Mouse (Mus musculus) gastrocnemius, postnatal 14 days (tissue): ENCODE data around the gene AY358078. TPM values are rescaled to one million over a fixed set of nuclear protein-coding genes. Genes with fewer than 3 reads are reported as not detected.
"Not testable (repeated sequence)": the region's sequence is repeated elsewhere in the genome, so short reads cannot be mapped to it uniquely, and the experiment has no call there.

Experiments used
- DNase-seq: peaks from one replicate; pipeline ENCODE4 v3.0.0; 2021; ENCODE audit warnings: mixed read lengths
- intact Hi-C: fragments of 180-260 bp; cut with DNase I; formaldehyde crosslinking; loops from one replicate; pipeline ENCODE4 v1.15.1; 2025; ENCODE audit warnings: low total_unique reads
- microRNA-seq, 2 experiments: library from miRNA; unstranded; fragments of <30 nt; microRNA quantifications; one replicate each; pipeline ENCODE4 v1.2.0; 2021
- total RNA-seq, 2 experiments: library from RNA; stranded (reverse); gene quantifications; 2 replicates each; pipeline ENCODE4 v1.2.3; 2021

Gene AY358078
- total RNA-seq, 2 experiments from 2014 or later = not detected

DNA sequence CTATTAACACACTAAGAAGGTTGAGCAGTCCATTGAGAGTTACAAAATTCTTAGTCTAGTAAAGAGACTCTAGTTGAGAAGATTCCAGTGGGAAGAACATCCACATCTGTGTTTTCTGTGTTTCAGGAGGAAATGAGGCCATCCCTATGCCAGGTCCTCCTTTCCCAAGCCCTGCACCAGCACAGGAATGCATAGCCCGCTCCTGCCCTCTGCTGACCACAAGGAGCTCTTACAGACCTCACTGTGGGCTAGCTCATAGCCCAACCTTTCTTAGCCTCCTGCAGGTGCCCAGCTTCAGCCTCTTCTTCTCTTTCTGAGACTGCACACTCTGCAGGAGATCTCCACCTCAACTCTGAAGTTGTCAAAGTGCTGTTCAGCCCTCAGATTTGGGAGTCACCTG is 63.8 kb downstream of the AY358078 start:
- DNase-seq, intact Hi-C loops: not testable (repeated sequence)

DNA sequence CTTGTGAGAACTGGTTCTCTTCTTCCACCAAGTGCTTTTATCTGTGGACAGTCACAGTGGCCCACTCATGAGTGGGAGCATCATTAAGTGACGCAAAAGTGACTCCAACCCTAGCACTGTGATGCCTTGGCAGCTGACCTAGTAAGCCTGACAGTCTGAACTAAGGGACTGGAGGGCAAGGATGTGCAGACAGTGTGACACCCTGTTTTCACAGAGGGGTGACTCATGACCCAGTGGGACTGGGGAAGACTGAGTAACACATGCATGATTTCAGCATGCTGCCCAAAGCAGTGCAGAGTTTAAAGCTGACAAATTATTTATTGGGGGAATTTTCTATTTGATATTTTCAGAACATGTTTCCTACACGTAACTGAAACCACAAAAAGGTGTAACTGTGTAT is 70.9 kb downstream of the AY358078 start:
- intact Hi-C loops = no loop called here
- no peak for DNase-seq

DNA sequence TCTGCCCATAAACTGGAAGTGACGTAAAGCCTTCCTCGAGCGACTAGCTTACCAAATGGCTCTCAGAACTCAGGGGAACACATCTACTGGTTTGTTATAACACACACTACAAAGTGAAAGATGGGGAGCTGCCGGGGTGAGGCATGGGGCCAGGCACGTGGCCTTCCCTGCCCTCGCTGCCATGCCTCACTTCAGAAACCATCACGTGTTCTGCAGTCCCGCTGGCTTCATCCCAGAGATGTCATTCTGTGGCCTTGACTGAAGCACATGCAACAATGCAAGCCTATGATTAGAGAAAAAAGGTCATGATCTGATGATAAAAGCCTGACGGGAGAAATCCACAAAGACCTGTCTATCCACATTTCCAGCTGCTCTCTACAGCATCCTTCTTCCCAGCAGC is 71.9 kb downstream of the AY358078 start:
- intact Hi-C loops = no loop called here
- DNase-seq = no peak

Small RNA genes within 50 kb of the gene (microRNA-seq; reads per million reads assigned to microRNA genes)
- gene Gm27375 = 0 reads per million in 2 experiments

Other genes starting within 250 kb of the AY358078 start
- not detected for gene Gm5622, start 247.3 kb upstream of the AY358078 start, total RNA-seq
- gene Gm17175, start 226.0 kb upstream of the AY358078 start, total RNA-seq = not detected
- gene Gm17174, start 207.9 kb upstream of the AY358078 start, total RNA-seq = not detected
- gene Gm17078, start 188.7 kb upstream of the AY358078 start, total RNA-seq = not detected
- not detected for gene Gm4181, start 164.4 kb upstream of the AY358078 start, total RNA-seq
- not detected for gene Gm17079, start 104.6 kb upstream of the AY358078 start, total RNA-seq
- gene Gm5800, start 82.9 kb upstream of the AY358078 start, total RNA-seq = not detected
- not detected for gene Ang4, start 26.5 kb upstream of the AY358078 start, total RNA-seq
- not detected for gene Ear6, start 53.7 kb downstream of the AY358078 start, total RNA-seq
- gene Mettl17, start 84.8 kb downstream of the AY358078 start, total RNA-seq = 10 to 100 TPM in 1 of 2 experiments, 1 to 10 TPM in 1; 8.3 to 13.1 TPM
- gene Slc39a2, start 92.8 kb downstream of the AY358078 start, total RNA-seq = under 1 TPM; 0.31 to 0.37 TPM
- 1,000 to 10,000 TPM in 1 of 2 experiments, 100 to 1,000 TPM in 1; 964 to 1,110 TPM for gene Ndrg2, start 114.1 kb downstream of the AY358078 start, total RNA-seq
- under 1 TPM in 1 of 2 experiments, not detected in 1; 0.35 TPM for gene Tppp2, start 118.4 kb downstream of the AY358078 start, total RNA-seq
- gene Rnase13, start 122.7 kb downstream of the AY358078 start, total RNA-seq = not detected
- 10 to 100 TPM; 24.2 to 32.0 TPM for gene Arhgef40, start 184.7 kb downstream of the AY358078 start, total RNA-seq
- gene Tmem253, start 215.6 kb downstream of the AY358078 start, total RNA-seq = under 1 TPM; 0.55 to 0.62 TPM
- 10 to 100 TPM; 13.3 to 13.4 TPM for gene Zfp219, start 220.7 kb downstream of the AY358078 start, total RNA-seq
- gene Olfr221, start 242.4 kb downstream of the AY358078 start, total RNA-seq = not detected